Mouse (Mus musculus): ENCODE measurements at regions not wholly inside any gene's neighbourhood (a gene's known extent, or its start where the extent isn't known, plus 50 kb on each side); places are given as distances from the start of the nearest gene placed in this dataset.

DNA sequence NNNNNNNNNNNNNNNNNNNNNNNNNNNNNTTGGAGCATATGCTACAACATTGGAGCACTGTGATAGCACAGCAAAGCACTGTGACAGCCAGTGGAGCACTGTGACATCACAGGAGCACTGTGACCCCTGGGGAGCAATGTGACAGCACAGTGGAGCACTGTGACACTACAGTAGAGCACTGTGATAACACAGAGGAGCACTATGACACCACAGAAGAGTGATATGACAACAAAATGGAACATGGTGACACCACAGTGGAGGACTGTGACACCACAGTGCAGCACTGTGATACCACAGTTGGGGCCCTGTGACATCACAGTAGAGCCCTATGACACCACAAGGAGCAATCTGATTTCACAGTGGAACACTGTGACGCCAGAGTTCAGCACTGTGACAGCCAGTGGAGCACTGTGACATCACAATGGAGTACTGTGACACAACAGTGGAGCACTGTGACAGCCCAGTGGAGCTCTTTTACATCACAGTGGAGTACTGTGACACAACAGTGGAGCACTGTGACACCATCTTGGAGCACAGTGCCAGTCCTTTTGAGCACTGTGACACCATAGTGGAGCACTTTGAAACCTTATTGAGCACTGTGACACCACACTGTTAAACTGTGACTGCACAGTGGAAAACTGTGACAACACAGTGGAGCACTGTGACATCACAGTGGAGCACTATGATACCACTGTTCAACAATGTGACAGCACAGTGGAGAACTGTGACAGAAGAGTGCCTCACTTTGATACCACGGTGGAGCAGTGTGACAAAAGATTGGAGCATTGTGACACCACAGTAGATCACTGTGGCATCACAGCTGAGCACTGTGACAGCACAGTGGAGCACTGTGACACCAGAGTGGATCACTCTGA is 116.9 kb upstream of the Vmn1r2 start:
- WGBS: 46% methylated on average over 2 of the region's 2 CpGs
- H3K79me2 ChIP-seq (replicated peaks; ENCODE audit: control insufficient read depth, insufficient read depth, low read length): no peaks in the 10 kb centered on the region
- TF ChIP-seq POLR2A (IDR thresholded peaks at IDR 0.05; ENCODE audit: insufficient read depth, low read depth, low read length) (no peak), CTCF (IDR thresholded peaks at IDR 0.05) (no peak), EP300 (IDR thresholded peaks at IDR 0.05; ENCODE audit: insufficient read depth, low read depth, low read length) (no peak)
- no peaks in the 10 kb centered on the region for H3K4me1 ChIP-seq (ENCODE audit: control insufficient read depth, insufficient read depth, low read length)
- H3K36me3 ChIP-seq (ENCODE audit: control insufficient read depth, insufficient read depth, low read length): no peaks in the 10 kb centered on the region
- H3K27ac ChIP-seq: no peak overlapping the region
- H3K4me3 ChIP-seq: no peak overlapping the region
- intact Hi-C loops (cut with DNase I): no loop called here
- peak in 1 of 2 experiments; percentile 14 for DNase-seq
- H3K9ac ChIP-seq (ENCODE audit: low read depth, low read length): no peak overlapping the region
- no peaks in the 10 kb centered on the region for H3K27me3 ChIP-seq (ENCODE audit: control insufficient read depth, insufficient read depth, low read length)

DNA sequence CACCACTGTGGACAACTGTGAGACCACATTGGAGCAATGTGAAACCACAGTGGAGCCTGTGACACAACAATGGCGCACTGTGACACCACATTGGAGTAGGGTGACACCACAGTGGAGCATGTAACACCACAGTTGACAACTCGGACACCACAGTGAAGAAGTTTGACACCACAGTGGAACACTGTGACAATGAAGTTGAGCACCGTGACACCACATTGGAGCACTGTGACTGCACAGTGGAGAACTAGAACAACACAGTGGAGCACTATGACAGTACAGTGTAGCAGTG is 116.3 kb upstream of the Vmn1r2 start:
- H3K4me3 ChIP-seq: no peak overlapping the region
- H3K27me3 ChIP-seq (ENCODE audit: control insufficient read depth, insufficient read depth, low read length): no peaks in the 10 kb centered on the region
- DNase-seq: peak in 1 of 2 experiments; percentile 10
- no peaks in the 10 kb centered on the region for H3K79me2 ChIP-seq (replicated peaks; ENCODE audit: control insufficient read depth, insufficient read depth, low read length)
- no peak for TF ChIP-seq POLR2A (IDR thresholded peaks at IDR 0.05; ENCODE audit: insufficient read depth, low read depth, low read length)
- no peak for TF ChIP-seq CTCF (IDR thresholded peaks at IDR 0.05)
- no peak for TF ChIP-seq EP300 (IDR thresholded peaks at IDR 0.05; ENCODE audit: insufficient read depth, low read depth, low read length)
- 65% methylated on average over 3 of the region's 3 CpGs for WGBS
- H3K36me3 ChIP-seq (ENCODE audit: control insufficient read depth, insufficient read depth, low read length): no peaks in the 10 kb centered on the region
- intact Hi-C loops (cut with DNase I): no loop called here
- no peak overlapping the region for H3K27ac ChIP-seq
- no peaks in the 10 kb centered on the region for H3K4me1 ChIP-seq (ENCODE audit: control insufficient read depth, insufficient read depth, low read length)
- H3K9ac ChIP-seq (ENCODE audit: low read depth, low read length): no peak overlapping the region

- Histone ChIP-seq H3K27me3 (ENCODE audit: control insufficient read depth, insufficient read depth, low read length) (no peaks in the 10 kb centered on the region), H3K4me1 (ENCODE audit: control insufficient read depth, insufficient read depth, low read length) (no peaks in the 10 kb centered on the region), H3K36me3 (ENCODE audit: control insufficient read depth, insufficient read depth, low read length) (no peaks in the 10 kb centered on the region), H3K79me2 (replicated peaks; ENCODE audit: control insufficient read depth, insufficient read depth, low read length) (no peaks in the 10 kb centered on the region), H3K4me3 (no peak overlapping the region), H3K9ac (ENCODE audit: low read depth, low read length) (no peak overlapping the region), H3K27ac (no peak overlapping the region)
- WGBS: 61% methylated on average over 5 of the region's 5 CpGs
- DNase-seq: peak in 1 of 2 experiments; percentile 8
- intact Hi-C loops (cut with DNase I): no loop called here
- TF ChIP-seq CTCF (IDR thresholded peaks at IDR 0.05) (no peak), POLR2A (IDR thresholded peaks at IDR 0.05; ENCODE audit: insufficient read depth, low read depth, low read length) (no peak), EP300 (IDR thresholded peaks at IDR 0.05; ENCODE audit: insufficient read depth, low read depth, low read length) (no peak)
These were observed 115.9 kb upstream of the Vmn1r2 start for GRCm38 (mm10) chr4:3051212-3051611.

- TF ChIP-seq EP300 (IDR thresholded peaks at IDR 0.05; ENCODE audit: insufficient read depth, low read depth, low read length): no peak
- no peak for TF ChIP-seq POLR2A (IDR thresholded peaks at IDR 0.05; ENCODE audit: insufficient read depth, low read depth, low read length)
- peak; percentile 45 for TF ChIP-seq CTCF (IDR thresholded peaks at IDR 0.05)
- no peaks in the 10 kb centered on the region for H3K4me1 ChIP-seq (ENCODE audit: control insufficient read depth, insufficient read depth, low read length)
- peak; percentile 1 to 15 for DNase-seq
- H3K36me3 ChIP-seq (ENCODE audit: control insufficient read depth, insufficient read depth, low read length): no peaks in the 10 kb centered on the region
- no peaks in the 10 kb centered on the region for H3K27me3 ChIP-seq (ENCODE audit: control insufficient read depth, insufficient read depth, low read length)
- H3K79me2 ChIP-seq (replicated peaks; ENCODE audit: control insufficient read depth, insufficient read depth, low read length): no peaks in the 10 kb centered on the region
- no peak overlapping the region for H3K9ac ChIP-seq (ENCODE audit: low read depth, low read length)
- H3K4me3 ChIP-seq: no peak overlapping the region
- intact Hi-C loops (cut with DNase I): no loop called here
- H3K27ac ChIP-seq: no peak overlapping the region
- WGBS: 75% methylated on average over 4 of the region's 4 CpGs
These were observed 114.6 kb upstream of the Vmn1r2 start for GRCm38 (mm10) chr4:3052314-3053059.

DNA sequence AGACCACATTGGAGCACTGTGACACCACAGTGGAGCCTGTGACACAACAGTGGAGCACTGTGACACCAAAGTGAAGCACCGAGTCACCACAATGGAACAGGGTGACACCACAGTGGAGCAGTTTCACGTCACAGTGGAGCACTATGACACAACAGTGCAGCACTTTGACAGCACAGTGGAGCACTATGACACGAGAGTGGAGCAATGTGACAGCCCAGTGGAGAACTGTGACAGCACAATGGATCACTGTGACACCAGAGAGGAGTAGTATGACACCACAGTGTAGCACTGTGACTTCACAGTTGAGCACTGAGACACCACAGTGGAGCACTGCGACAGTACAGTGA is 114.1 kb upstream of the Vmn1r2 start:
- Histone ChIP-seq H3K27me3 (ENCODE audit: control insufficient read depth, insufficient read depth, low read length) (no peaks in the 10 kb centered on the region), H3K9ac (ENCODE audit: low read depth, low read length) (no peak overlapping the region), H3K79me2 (replicated peaks; ENCODE audit: control insufficient read depth, insufficient read depth, low read length) (no peaks in the 10 kb centered on the region), H3K36me3 (ENCODE audit: control insufficient read depth, insufficient read depth, low read length) (no peaks in the 10 kb centered on the region), H3K4me3 (no peak overlapping the region), H3K4me1 (ENCODE audit: control insufficient read depth, insufficient read depth, low read length) (no peaks in the 10 kb centered on the region), H3K27ac (no peak overlapping the region)
- TF ChIP-seq CTCF (IDR thresholded peaks at IDR 0.05) (no peak), POLR2A (IDR thresholded peaks at IDR 0.05; ENCODE audit: insufficient read depth, low read depth, low read length) (no peak)
- intact Hi-C loops (cut with DNase I): no loop called here
- peak; percentile 2 to 10 for DNase-seq
- WGBS: 47% methylated on average over 4 of the region's 4 CpGs
